Mouse (Mus musculus): ENCODE data around the gene Gm17018.

- no peak for TF ChIP-seq CTCF (IDR thresholded peaks at IDR 0.05; ENCODE audit: low read depth)
- TF ChIP-seq EP300 (IDR thresholded peaks at IDR 0.05; ENCODE audit: low read depth): no peak
These were observed 16.1 kb upstream of the Gm17018 start for GRCm38 (mm10) chr19:45544152-45544924.
